Mouse (Mus musculus): ENCODE measurements around the gene Lcmt1.

The Lcmt1 gene

GRCm38 (mm10) chr7:123458309-123458708 is 88.7 kb downstream of the Lcmt1 start:
- DNase-seq (ENCODE audit: low read depth): no peak

- no peak for DNase-seq (ENCODE audit: low read depth)
Observed at GRCm38 (mm10) chr7:123459247-123459646, 89.7 kb downstream of the Lcmt1 start.

GRCm38 (mm10) chr7:123461316-123461715 is 91.7 kb downstream of the Lcmt1 start:
- DNase-seq (ENCODE audit: low read depth): no peak

- peak; percentile 38 for DNase-seq (ENCODE audit: low read depth)
Observed at GRCm38 (mm10) chr7:123462070-123462501, 92.5 kb downstream of the Lcmt1 start, which contains the start of gene Aqp8. TSS of gene Aqp8 (plus strand) at chr7:123462291.

GRCm38 (mm10) chr7:123463569-123463968 is 94.0 kb downstream of the Lcmt1 start:
- DNase-seq (ENCODE audit: low read depth): no peak

GRCm38 (mm10) chr7:123465692-123466387 is 96.3 kb downstream of the Lcmt1 start:
- DNase-seq (ENCODE audit: low read depth): peak; percentile 87

GRCm38 (mm10) chr7:123467961-123468360 is 98.4 kb downstream of the Lcmt1 start:
- DNase-seq (ENCODE audit: low read depth): no peak

Data from NIH3T3 (cell line).